Mouse (Mus musculus) intestine, embryonic 15.5 days (tissue): ENCODE results near the gene Trim65. TPM values are rescaled to one million over a fixed set of nuclear protein-coding genes. Genes with fewer than 3 reads are reported as not detected.

Experiments
- ATAC-seq: fragments of 200-750 bp; cut with Nextera tagmentation; 2 replicates; pipeline ENCODE4 v1.8.0; 2017; ENCODE audit warnings: moderate TSS enrichment, moderate library complexity
- H3K27ac ChIP-seq: fragments of 300-500 bp; sonication (generic); 2 replicates; pipeline ENCODE4 v1.5.1; 2015; ENCODE audit warnings: mild to moderate bottlenecking, inconsistent platforms
- H3K27me3 ChIP-seq: fragments of 300-500 bp; sonication (generic); replicated peaks from 2 replicates; pipeline ENCODE4 v1.6.1; 2015; ENCODE audit warnings: inconsistent platforms
- H3K36me3 ChIP-seq: fragments of 300-500 bp; sonication (generic); 2 replicates; pipeline ENCODE4 v1.6.1; 2015; ENCODE audit warnings: inconsistent platforms
- H3K4me1 ChIP-seq: fragments of 300-500 bp; sonication (generic); replicated peaks from 2 replicates; pipeline ENCODE4 v1.6.1; 2015; ENCODE audit warnings: inconsistent platforms
- H3K4me2 ChIP-seq: fragments of 300-500 bp; sonication (generic); replicated peaks from 2 replicates; pipeline ENCODE4 v1.6.1; 2015; ENCODE audit warnings: mild to moderate bottlenecking, inconsistent platforms
- H3K4me3 ChIP-seq: fragments of 300-500 bp; sonication (generic); replicated peaks from 2 replicates; pipeline ENCODE4 v1.5.1; 2015; ENCODE audit warnings: inconsistent platforms
- H3K9ac ChIP-seq: fragments of 300-500 bp; sonication (generic); 2 replicates; pipeline ENCODE4 v1.6.1; 2015; ENCODE audit warnings: inconsistent platforms
- H3K9me3 ChIP-seq: fragments of 300-500 bp; sonication (generic); 2 replicates; pipeline ENCODE4 v1.6.1; 2016; ENCODE audit warnings: inconsistent platforms
- WGBS: fragments of 180-500 bp; shearing (Covaris S2); methylation state at CpG from one replicate; pipeline ENCODE4 v1.1.7; 2015; 5-methylcytosine and 5-hydroxymethylcytosine counted together
- polyA plus RNA-seq: library from polyadenylated mRNA; unstranded; fragments of >200 nt; fragmentation: Nextera tagmentation; extraction: Ambion mirVana; gene quantifications from 2 replicates; pipeline ENCODE4 v1.2.1, GENCODE M21; 2015

Gene Trim65
- polyA plus RNA-seq, 1 experiment from 2014 or later = 6.4 TPM

DNA sequence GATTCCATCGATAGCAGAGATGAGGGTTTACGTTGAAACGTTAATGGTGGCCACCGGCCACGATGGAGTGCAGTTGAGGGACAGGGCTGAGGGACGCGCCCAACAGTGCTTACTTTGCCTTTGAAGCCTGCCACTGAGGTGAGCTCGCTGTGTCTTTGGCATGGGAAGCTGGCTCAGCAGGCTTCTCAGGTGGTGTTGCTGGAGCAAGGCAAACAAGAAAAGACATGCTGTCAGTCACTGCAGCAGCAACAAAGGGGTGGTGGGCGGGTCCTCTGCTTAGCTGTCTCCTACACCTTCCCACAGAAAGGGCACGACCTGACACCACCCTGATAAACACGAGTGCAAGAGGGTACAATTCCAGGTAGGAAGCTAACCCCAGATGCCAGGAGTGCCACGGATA lies 30.4 kb upstream of the Trim65 start:
- Histone ChIP-seq H3K27me3 (no peaks in the 10 kb centered on the region), H3K36me3 (peaks cover 5% of the 10 kb centered on the region; the same call in 1 of the 2 replicates), H3K9me3 (no peaks in the 10 kb centered on the region), H3K9ac (no peak overlapping the region), H3K4me2 (no peak overlapping the region), H3K4me3 (no peak overlapping the region), H3K4me1 (peaks cover 2% of the 10 kb centered on the region; the same call in 1 of the 2 replicates), H3K27ac (no peak overlapping the region)
- ATAC-seq = no peak
- 49% methylated on average over 12 of the region's 12 CpGs for WGBS

DNA sequence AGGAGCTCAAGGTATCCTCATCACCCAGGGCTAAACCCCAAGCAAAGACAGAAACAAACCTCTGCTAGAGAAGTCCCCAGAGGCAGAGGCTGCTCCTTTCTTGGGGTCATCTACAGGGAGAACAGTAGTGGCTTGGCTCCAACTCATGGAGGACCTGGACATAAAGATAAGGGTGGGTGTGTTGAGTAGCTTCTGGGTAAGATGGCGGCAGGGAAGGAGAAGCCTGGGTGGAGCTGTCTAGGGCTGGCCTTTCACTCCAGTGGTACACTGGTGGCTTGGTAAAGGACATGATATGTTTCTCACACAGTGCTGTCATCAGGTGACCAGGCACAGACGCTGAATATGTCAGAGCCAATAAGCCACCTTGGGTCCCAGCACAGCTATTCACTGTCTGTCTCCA lies 20.0 kb upstream of the Trim65 start:
- no peaks in the 10 kb centered on the region for H3K9me3 ChIP-seq
- H3K27ac ChIP-seq = no peak overlapping the region
- ATAC-seq = no peak
- H3K4me2 ChIP-seq = no peak overlapping the region
- 86% methylated on average over 2 of the region's 2 CpGs for WGBS
- H3K9ac ChIP-seq = no peak overlapping the region
- no peaks in the 10 kb centered on the region for H3K27me3 ChIP-seq
- peaks cover 44% of the 10 kb centered on the region for H3K36me3 ChIP-seq
- H3K4me1 ChIP-seq = no peaks in the 10 kb centered on the region
- H3K4me3 ChIP-seq = no peak overlapping the region

DNA sequence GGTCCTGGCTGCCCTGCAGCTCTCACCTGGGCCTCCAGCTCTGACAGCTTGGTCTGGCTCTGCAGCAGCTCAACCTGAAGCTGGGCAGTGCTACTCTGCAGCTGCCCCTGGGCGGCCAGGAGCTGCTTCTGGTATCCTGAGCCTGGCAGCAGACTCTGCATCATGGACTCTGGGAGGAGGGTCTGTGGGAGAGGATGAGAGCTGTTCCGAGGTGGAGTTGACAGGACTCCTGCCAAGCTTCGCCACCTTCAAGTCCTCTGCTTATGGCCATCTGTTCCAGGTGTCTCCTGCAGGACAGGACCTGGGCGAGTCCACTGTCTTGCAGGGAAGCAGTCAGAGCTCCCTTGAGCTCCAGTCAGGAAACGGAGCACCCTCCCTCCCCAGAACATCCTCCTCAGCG lies 18.4 kb upstream of the Trim65 start:
- Histone ChIP-seq H3K27ac (no peak overlapping the region), H3K4me2 (no peak overlapping the region), H3K27me3 (no peaks in the 10 kb centered on the region), H3K4me1 (no peaks in the 10 kb centered on the region), H3K9me3 (no peaks in the 10 kb centered on the region), H3K36me3 (peaks cover 55% of the 10 kb centered on the region), H3K4me3 (no peak overlapping the region), H3K9ac (no peak overlapping the region)
- ATAC-seq = no peak
- WGBS = 77% methylated on average over 6 of the region's 6 CpGs

DNA sequence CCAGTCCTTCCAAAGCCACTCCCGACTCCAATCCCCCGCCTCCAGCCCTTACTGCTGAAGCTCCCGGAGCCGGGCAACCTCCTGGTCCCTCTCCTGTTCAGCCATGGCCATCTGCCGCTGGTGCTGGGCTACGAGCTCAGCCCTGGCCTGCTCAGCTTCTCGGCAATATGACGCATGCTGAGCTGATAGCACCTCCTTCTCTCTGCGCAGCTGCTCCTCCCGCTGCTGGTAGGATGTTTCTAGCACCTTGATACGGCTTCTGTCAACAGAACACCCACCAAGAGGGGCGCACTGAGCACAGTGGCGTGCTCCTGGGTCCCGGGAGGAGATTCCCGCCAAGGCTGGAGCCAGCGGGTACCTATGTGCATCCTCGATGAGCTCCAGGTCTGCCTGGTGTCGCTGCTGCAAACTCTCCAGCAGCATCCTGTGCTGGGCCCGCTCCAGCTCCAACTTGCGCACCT lies 17.9 kb upstream of the Trim65 start:
- Histone ChIP-seq H3K4me2 (no peak overlapping the region), H3K4me3 (no peak overlapping the region), H3K36me3 (peaks cover 57% of the 10 kb centered on the region), H3K9ac (no peak overlapping the region), H3K27ac (no peak overlapping the region), H3K9me3 (no peaks in the 10 kb centered on the region), H3K4me1 (no peaks in the 10 kb centered on the region), H3K27me3 (no peaks in the 10 kb centered on the region)
- ATAC-seq = no peak
- WGBS = 67% methylated on average over 20 of the region's 20 CpGs

DNA sequence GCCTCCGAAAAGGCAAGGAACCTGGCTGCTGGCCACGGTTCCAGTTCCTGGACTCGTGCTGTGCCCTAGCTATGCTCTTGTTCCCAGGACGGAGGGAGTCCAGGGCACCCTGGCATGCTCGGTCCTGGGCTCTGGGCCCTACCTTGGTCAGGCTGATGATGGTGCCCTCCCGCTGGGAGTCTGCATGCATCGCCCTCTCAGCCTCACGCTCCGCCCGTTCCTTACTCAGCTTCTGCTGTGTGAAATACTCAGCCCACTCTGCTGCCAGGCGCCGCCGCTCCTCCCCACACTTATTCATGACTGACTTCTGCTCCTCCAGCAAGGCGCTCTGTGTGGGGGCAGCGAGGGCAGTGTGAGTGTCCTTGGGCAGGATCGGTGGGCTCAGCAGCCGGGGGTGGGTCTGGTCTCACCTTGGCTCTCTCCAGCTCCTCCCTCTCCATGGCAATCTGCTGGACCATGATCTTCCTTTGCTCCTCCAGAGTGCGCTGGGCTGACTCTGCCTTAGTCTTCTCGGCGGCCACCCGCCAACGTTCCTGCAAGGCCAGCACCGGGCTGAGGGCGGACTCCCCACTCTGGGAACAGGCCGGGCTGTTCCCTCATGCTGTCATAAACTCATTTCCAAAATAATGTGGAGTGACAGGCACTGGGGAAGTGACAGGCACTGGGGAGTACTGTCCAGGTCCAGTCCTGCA lies 15.5 kb upstream of the Trim65 start:
- WGBS = 80% methylated on average over 25 of the region's 25 CpGs
- Histone ChIP-seq H3K4me2 (no peak overlapping the region), H3K9ac (no peak overlapping the region), H3K36me3 (peaks cover 59% of the 10 kb centered on the region), H3K27me3 (no peaks in the 10 kb centered on the region), H3K4me3 (no peak overlapping the region), H3K9me3 (no peaks in the 10 kb centered on the region), H3K27ac (no peak overlapping the region), H3K4me1 (no peaks in the 10 kb centered on the region)
- ATAC-seq = no peak

DNA sequence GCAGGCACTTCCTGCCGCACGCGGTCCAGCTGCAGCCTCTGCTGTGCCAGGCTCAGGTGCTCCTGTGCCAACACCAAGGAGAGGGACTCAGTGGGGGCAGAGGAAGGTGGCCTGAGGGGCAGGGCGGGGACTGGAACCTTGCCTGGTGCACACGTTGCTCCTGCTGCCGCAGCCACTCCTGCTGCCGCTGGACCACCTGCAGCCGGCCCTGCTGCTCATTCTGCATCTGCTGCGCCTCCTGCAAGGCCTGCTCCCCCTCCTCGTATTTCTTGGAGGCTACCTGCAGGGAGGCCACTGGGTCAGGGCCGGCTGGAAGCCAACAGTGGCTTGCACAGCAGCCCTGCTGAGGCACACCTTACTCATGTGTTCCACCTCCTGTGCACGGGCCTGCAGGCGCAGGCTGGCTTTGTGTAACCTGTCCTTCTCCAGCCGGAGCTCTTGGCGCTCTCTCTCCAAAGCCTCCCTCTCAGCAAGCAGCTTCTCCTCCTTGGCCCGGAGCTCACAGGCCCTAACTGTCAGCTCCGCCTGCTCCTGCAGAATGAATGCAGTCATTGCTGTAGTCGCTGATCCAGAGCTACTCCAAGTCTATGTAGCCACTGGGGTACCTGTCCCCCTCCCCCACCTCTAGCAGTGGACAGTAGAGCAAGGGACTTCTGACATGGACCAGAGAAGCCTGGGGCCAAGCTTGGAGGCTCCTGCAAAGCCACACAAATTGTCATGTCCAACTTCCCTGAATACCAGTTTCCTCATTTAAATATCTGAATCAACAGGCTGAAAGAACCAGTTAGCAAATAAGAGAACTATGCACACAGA lies 14.8 kb upstream of the Trim65 start:
- H3K9me3 ChIP-seq = no peaks in the 10 kb centered on the region
- 71% methylated on average over 18 of the region's 18 CpGs for WGBS
- no peak overlapping the region for H3K27ac ChIP-seq
- peaks cover 53% of the 10 kb centered on the region for H3K36me3 ChIP-seq
- no peak for ATAC-seq
- H3K9ac ChIP-seq = no peak overlapping the region
- no peaks in the 10 kb centered on the region for H3K27me3 ChIP-seq
- no peak overlapping the region for H3K4me2 ChIP-seq
- H3K4me3 ChIP-seq = no peak overlapping the region
- H3K4me1 ChIP-seq = no peaks in the 10 kb centered on the region

DNA sequence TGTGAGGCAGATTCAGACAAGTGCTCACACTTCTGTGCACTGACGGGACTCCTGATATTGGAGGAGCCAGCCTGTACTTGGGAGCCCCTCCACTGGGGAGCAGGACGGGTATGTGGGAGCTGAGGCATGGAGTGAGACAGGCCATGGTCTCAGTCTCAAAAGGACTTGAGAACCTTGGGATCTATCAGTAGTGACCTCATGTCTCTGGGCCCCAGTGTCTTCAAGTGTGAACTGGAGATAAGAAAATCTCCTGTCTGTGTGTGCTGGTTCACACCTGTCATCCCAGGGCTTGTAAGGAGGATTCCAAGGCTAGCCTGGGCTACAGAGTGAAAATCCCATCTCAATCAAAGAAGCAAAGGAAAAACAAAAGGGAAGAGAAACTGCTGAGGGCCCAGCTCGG lies 12.5 kb upstream of the Trim65 start:
- Histone ChIP-seq H3K4me3 (no peak overlapping the region), H3K9me3 (no peaks in the 10 kb centered on the region), H3K9ac (no peak overlapping the region), H3K27ac (no peak overlapping the region), H3K27me3 (no peaks in the 10 kb centered on the region), H3K36me3 (peaks cover 41% of the 10 kb centered on the region), H3K4me1 (peaks cover 6% of the 10 kb centered on the region; the same call in 1 of the 2 replicates), H3K4me2 (no peak overlapping the region)
- ATAC-seq = no peak
- 80% methylated on average over 3 of the region's 3 CpGs for WGBS

DNA sequence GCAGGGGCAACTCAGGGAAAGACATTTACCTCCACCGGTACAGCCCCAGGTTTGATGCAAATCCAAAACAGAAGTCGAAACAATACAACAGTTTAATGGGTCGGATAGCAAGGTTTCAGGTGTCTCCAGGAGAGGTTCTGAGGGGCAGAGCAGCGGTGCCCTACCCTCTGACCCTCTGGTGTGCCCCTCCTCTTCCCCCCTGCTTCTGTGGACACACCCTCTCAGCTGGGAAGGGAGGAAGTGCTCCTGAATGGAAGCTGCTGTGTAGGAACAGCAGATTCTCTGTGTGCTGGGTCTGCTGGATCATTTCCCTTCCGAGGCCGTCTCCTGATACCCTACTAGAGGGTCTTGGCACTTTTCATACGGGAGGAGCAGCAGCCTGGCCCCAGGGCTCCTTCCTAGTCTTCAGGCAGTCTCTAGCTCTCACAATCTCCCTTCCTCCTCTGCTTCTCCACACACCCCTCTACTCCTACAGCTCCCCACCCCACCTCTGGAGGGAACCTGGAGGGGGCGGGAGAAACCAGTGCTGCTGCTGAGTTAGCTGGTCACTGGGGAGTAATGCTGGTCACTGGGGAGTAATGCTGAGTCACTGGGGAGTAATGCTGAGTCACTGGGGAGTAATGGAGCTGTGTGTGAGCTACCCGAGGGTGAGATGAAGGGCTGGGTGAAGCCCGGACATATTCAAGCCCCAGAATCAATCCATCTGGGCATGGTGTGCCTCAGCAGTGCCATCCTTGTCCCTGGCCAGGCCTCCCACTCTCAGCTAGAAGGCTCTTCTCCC lies 11.5 kb upstream of the Trim65 start:
- Histone ChIP-seq H3K27ac (no peak overlapping the region), H3K9me3 (no peaks in the 10 kb centered on the region), H3K27me3 (no peaks in the 10 kb centered on the region), H3K4me1 (peaks cover 9% of the 10 kb centered on the region; the same call in 1 of the 2 replicates), H3K9ac (no peak overlapping the region), H3K4me2 (no peak overlapping the region), H3K4me3 (no peak overlapping the region), H3K36me3 (peaks cover 41% of the 10 kb centered on the region)
- no peak for ATAC-seq
- 67% methylated on average over 10 of the region's 10 CpGs for WGBS

DNA sequence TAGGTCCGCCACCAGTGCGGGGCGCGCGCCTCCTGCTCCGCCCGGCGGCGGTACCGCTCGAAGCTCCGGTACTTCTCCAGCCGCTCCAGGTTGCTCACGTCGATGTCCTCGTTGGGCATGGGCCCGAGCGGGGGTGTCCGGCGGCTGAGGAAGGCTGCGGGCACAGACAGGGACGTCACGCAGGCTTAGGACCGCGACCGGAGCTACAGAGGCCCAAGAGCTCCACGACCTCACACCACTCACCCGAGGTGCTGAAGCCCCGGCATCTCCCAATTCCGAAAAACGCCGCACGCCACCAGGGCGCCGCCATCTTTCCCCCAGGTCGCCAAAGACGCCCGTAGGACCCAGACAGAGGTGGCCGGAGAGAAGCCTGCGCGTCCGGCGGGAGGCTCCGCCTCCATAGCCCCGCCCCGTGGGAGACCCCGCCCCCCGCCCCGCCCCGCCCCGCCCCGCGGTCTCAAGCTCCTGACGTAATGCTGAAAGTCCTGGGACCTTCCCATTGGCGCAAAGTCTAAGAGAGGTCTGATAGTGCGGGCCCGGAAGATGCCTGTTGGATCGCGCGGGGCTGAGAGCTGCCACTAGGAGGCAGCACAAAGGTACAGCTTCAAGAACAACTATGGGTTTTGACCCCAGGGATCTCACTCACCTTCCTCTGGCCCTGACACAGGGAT lies 7.7 kb upstream of the Trim65 start, which contains the start of gene Mrpl38:
Gene Mrpl38, minus strand, starts transcription at position 401 of the 671 bp plus-strand sequence.
- WGBS = under 1% methylated on average over 60 of the region's 60 CpGs
- H3K36me3 ChIP-seq = peaks cover 14% of the 10 kb centered on the region
- H3K27me3 ChIP-seq = no peaks in the 10 kb centered on the region
- peak within 1 kb of the TSS; percentile 69 for H3K4me2 ChIP-seq
- no peaks in the 10 kb centered on the region for H3K9me3 ChIP-seq
- peak within 1 kb of the TSS; percentile 77 for H3K9ac ChIP-seq
- H3K4me1 ChIP-seq = peaks cover 9% of the 10 kb centered on the region; the same call in 1 of the 2 replicates
- ATAC-seq = peak; percentile 98
- H3K4me3 ChIP-seq = peak within 1 kb of the TSS; percentile 77
- H3K27ac ChIP-seq = peak within 1 kb of the TSS; percentile 71

DNA sequence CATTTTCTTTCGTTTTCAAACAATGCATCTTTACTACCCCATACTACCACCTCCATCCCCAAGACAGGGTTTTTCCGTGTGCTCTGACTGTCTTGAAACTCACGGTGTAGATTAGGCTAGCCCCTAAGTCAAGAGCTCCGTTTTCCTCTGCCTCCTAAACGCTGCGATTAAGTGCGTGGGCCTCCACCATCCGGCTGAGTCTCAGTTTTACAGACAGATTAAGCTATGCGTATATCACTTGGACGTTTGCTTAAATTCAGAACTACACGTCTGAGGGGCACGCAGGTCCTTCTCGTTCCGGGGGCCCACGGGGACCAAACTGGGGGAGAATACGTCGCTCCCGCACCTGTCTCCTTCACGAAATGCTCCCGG lies 7.2 kb upstream of the Trim65 start:
- peak overlapping the region; percentile 69 for H3K4me2 ChIP-seq
- no peaks in the 10 kb centered on the region for H3K27me3 ChIP-seq
- WGBS = 1% methylated on average over 20 of the region's 20 CpGs
- peaks cover 14% of the 10 kb centered on the region; the same call in 1 of the 2 replicates for H3K36me3 ChIP-seq
- peak overlapping the region; percentile 77 for H3K9ac ChIP-seq
- peak overlapping the region; percentile 77 for H3K4me3 ChIP-seq
- ATAC-seq = no peak; the same call in 1 of the 2 replicates
- H3K27ac ChIP-seq = peak overlapping the region; percentile 71
- no peaks in the 10 kb centered on the region for H3K9me3 ChIP-seq
- peaks cover 9% of the 10 kb centered on the region; the same call in 1 of the 2 replicates for H3K4me1 ChIP-seq

DNA sequence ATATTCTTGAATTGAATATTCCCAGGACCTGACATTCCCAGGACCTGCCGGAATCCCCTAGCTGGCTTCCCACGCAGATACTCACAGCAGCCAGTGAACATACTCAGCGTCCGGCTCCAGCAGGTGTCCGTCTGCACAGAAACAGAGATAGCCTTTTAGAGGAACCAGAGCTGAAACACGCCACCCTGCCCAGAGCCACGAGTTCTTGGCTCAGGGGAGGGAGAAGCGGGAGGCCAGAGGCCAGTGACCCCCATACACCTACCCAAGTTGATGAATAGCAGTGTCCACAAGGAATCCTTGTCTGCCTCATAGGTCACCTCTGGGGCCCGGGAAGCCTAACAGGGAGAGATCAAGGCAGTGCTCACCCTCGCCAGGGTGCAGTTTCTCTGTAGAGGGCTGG lies 3.2 kb upstream of the Trim65 start:
- Histone ChIP-seq H3K27me3 (no peaks in the 10 kb centered on the region), H3K4me3 (no peak overlapping the region), H3K4me2 (no peak overlapping the region), H3K4me1 (peaks cover 24% of the 10 kb centered on the region), H3K9ac (no peak overlapping the region), H3K9me3 (no peaks in the 10 kb centered on the region), H3K27ac (no peak overlapping the region), H3K36me3 (peaks cover 10% of the 10 kb centered on the region; the same call in 1 of the 2 replicates)
- ATAC-seq = no peak
- WGBS = 86% methylated on average over 10 of the region's 10 CpGs
